Mouse (Mus musculus): ENCODE data around the gene E130308A19Rik. TPM values are rescaled to one million over a fixed set of nuclear protein-coding genes. Genes with fewer than 3 reads are reported as not detected.
A peak's percentile ranks its signal among the peaks of the same experiment; 100 is the strongest.

Gene E130308A19Rik
- total RNA-seq, 2 experiments from 2014 or later: 3.3 to 3.7 TPM

- DNase-seq: no peak
Observed at GRCm38 (mm10) chr4:59728839-59729238, 102.8 kb downstream of the E130308A19Rik start.

- no peak for DNase-seq
Observed at GRCm38 (mm10) chr4:59731544-59731943, 105.5 kb downstream of the E130308A19Rik start.

GRCm38 (mm10) chr4:59739321-59739720, 113.3 kb downstream of the E130308A19Rik start:
- DNase-seq: no peak

- DNase-seq: no peak
Observed at GRCm38 (mm10) chr4:59739882-59740281, 113.9 kb downstream of the E130308A19Rik start.

- DNase-seq: no peak
Observed at GRCm38 (mm10) chr4:59753491-59754140, 127.6 kb downstream of the E130308A19Rik start.

GRCm38 (mm10) chr4:59756332-59757082, 130.5 kb downstream of the E130308A19Rik start:
- peak; percentile 62 for DNase-seq

- no peak for DNase-seq
Observed at GRCm38 (mm10) chr4:59757452-59758435, 131.7 kb downstream of the E130308A19Rik start.

GRCm38 (mm10) chr4:59760016-59760415, 134.0 kb downstream of the E130308A19Rik start:
- DNase-seq: no peak

- DNase-seq: peak; percentile 35
Observed at GRCm38 (mm10) chr4:59760636-59761364, 134.8 kb downstream of the E130308A19Rik start.

- DNase-seq: peak; percentile 32
Observed at GRCm38 (mm10) chr4:59761365-59761729, 135.3 kb downstream of the E130308A19Rik start.

- DNase-seq: no peak
Observed at GRCm38 (mm10) chr4:59764950-59765349, 138.9 kb downstream of the E130308A19Rik start.

GRCm38 (mm10) chr4:59765385-59766005, 139.5 kb downstream of the E130308A19Rik start:
- no peak for DNase-seq

GRCm38 (mm10) chr4:59767717-59768116, 141.7 kb downstream of the E130308A19Rik start:
- no peak for DNase-seq

GRCm38 (mm10) chr4:59772171-59772879, 146.3 kb downstream of the E130308A19Rik start:
- no peak for DNase-seq

GRCm38 (mm10) chr4:59777828-59778227, 151.8 kb downstream of the E130308A19Rik start:
- DNase-seq: no peak

- no peak for DNase-seq
Observed at GRCm38 (mm10) chr4:59780568-59780967, 154.6 kb downstream of the E130308A19Rik start.

- DNase-seq: no peak
Observed at GRCm38 (mm10) chr4:59782853-59783684, 157.1 kb downstream of the E130308A19Rik start.

GRCm38 (mm10) chr4:59783685-59784279, 157.8 kb downstream of the E130308A19Rik start:
- DNase-seq: peak; percentile 94

- no peak for DNase-seq
Observed at GRCm38 (mm10) chr4:59785412-59785811, 159.4 kb downstream of the E130308A19Rik start.
